Mouse (Mus musculus) embryonic fibroblast, embryonic 13.5 days (primary cell): ENCODE measurements around the gene Alox12b. TPM values are rescaled to one million over a fixed set of nuclear protein-coding genes. Genes with fewer than 3 reads are reported as not detected.

ENCODE experiments used
- H3K27ac ChIP-seq: 2 replicates; pipeline ENCODE4 v1.5.1; 2012; ENCODE audit warnings: low read length, control low read depth, inconsistent platforms; ENCODE audit not compliant: insufficient read depth
- H3K4me1 ChIP-seq: 2 replicates; pipeline ENCODE4 v1.6.1; 2011; ENCODE audit warnings: low read length; ENCODE audit not compliant: control insufficient read depth, insufficient read depth
- H3K4me3 ChIP-seq: 2 replicates; pipeline ENCODE4 v1.5.1; 2011; ENCODE audit warnings: mild to moderate bottlenecking, control low read depth, low read length; ENCODE audit not compliant: insufficient read depth
- CTCF ChIP-seq: IDR thresholded peaks from 2 replicates; pipeline ENCODE4 v1.5.1; 2011; ENCODE audit warnings: mild to moderate bottlenecking, control low read depth, low read length, moderate library complexity, borderline replicate concordance; ENCODE audit not compliant: insufficient read depth
- POLR2A ChIP-seq: IDR thresholded peaks from 2 replicates; pipeline ENCODE4 v1.6.1; 2011; ENCODE audit warnings: low read depth, mild to moderate bottlenecking, control low read depth, low read length, moderate library complexity
- polyA plus RNA-seq: library from polyadenylated mRNA; stranded (reverse); fragments of >200 nt; gene quantifications from 2 replicates; pipeline ENCODE4 v1.2.4, GENCODE M21; 2011; ENCODE audit warnings: low read depth; ENCODE audit not compliant: missing spikeins, insufficient read length

Gene Alox12b
- polyA plus RNA-seq, 1 experiment, result not detected

DNA sequence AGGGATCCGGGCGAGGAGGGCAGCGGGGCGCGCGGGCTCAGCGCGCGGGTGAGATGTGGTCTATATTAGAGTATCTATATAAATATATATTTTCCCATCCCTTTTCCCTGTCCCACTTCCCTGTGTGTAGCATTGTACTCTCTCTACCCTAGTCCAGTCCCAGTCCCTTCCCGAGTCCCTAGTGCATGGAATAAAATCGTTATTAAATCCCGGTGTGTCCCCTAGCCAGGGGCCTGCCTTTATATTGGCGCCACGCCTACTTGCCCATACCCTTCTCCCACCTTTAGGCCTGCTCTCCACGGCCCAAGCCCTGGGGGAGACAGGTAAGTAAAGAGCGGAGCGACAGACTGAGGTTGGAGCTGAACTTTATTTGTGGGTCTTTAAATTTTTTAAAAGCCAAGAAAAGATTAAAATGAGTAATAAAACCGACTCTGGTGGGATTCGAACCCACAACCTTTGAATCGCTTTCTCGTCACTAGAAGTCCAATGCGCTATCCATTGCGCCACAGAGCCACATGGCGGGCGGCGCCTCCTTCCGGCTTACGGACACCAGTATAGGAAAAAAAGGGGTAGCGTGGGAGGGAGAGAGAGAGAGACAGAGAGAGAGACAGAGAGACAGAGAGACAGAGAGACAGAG is 33.6 kb upstream of the Alox12b start:
- no peak for TF ChIP-seq CTCF
- TF ChIP-seq POLR2A, result peak; percentile 41; the same call in 1 of the 2 replicates
- Histone ChIP-seq H3K4me1 (0 out of 2 replicates have a peak, but pooled peaks cover 3% of the 10 kb centered on the region), H3K4me3 (peak overlapping the region; percentile 62), H3K27ac (no peak overlapping the region)

DNA sequence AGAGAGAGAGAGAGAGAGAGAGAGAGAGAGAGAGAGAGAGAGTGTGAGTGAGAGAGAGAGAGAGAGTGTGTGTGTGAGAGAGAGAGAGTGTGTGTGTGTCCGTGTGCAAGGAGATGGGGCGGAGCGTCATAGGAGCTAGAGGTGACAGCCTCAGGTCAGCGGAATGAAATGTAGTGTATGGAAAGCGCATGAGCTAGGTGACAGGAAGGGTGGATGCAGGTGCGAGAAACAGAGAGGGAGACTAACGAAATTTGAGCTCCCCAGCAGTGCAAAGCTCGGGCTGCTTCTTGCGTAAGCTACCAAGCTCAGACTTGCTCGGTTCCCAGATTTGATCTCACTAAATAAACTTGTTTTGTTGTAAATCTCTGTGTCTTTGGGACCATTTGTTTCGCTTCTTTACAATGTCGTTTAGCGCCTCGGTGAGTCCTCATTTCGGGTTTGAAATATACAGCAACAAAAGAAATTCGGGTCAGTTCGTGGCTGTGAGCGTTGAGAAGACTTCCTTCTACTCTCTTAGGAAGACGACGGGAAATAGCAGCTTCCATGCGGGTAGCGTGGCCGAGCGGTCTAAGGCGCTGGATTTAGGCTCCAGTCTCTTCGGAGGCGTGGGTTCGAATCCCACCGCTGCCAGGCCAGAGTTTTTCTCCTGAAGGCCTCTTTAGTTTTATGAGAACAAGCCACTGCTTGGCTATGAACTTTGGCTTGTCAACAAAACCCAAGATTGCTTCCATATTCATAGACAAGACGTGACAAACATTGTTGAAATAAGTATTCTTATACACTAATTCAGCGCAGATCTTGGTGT is 32.9 kb upstream of the Alox12b start:
- TF ChIP-seq POLR2A (no peak), CTCF (no peak)
- 0 out of 2 replicates have a peak, but pooled peaks cover 3% of the 10 kb centered on the region for H3K4me1 ChIP-seq

DNA sequence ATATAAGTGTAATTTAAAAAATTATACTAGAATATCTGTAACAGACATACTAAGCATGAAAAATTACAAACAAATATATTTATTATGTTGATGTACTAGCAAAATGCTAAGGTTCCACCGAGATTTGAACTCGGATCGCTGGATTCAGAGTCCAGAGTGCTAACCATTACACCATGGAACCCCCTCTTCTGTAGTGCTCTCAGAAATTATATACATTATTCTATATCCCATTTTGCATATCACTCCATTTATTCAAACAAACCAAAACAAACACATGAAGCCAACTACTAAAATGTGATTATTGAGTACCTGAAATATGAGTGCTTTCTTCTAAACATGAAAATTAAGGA is 32.3 kb upstream of the Alox12b start:
- 0 out of 2 replicates have a peak, but pooled peaks cover 3% of the 10 kb centered on the region for H3K4me1 ChIP-seq

More for the DNA sequence above, 32.9 kb upstream of the Alox12b start:
- Histone ChIP-seq H3K4me3 (peak overlapping the region; percentile 62), H3K27ac (peak overlapping the region; percentile 78)

GRCm38 (mm10) chr11:69125041-69125851 is 31.5 kb upstream of the Alox12b start:
- 0 out of 2 replicates have a peak, but pooled peaks cover 3% of the 10 kb centered on the region for H3K4me1 ChIP-seq
- peak overlapping the region; percentile 62 for H3K4me3 ChIP-seq
- H3K27ac ChIP-seq, result peak overlapping the region; percentile 41
- TF ChIP-seq CTCF, result no peak; the same call in 1 of the 2 replicates
- TF ChIP-seq POLR2A, result no peak

More for the DNA sequence above, 32.3 kb upstream of the Alox12b start:
- no peak overlapping the region for H3K4me3 ChIP-seq
- TF ChIP-seq POLR2A (no peak), CTCF (no peak)
- H3K27ac ChIP-seq, result no peak overlapping the region

DNA sequence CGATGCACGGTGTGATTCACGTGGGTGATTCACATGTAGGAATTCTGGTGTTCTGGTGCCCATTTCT is 31.1 kb upstream of the Alox12b start, which contains the start of gene Aloxe3:
Gene Aloxe3 (plus strand): TSS at position 45 of the 67 bp plus-strand sequence.
- H3K4me3 ChIP-seq, result peak within 1 kb of the TSS; percentile 62
- peak within 1 kb of the TSS; percentile 41 for H3K27ac ChIP-seq
- 0 out of 2 replicates have a peak, but pooled peaks cover 3% of the 10 kb centered on the region for H3K4me1 ChIP-seq
- TF ChIP-seq CTCF, result no peak
- no peak for TF ChIP-seq POLR2A

GRCm38 (mm10) chr11:69125919-69126705 is 30.7 kb upstream of the Alox12b start:
- TF ChIP-seq CTCF (no peak), POLR2A (no peak)
- 0 out of 2 replicates have a peak, but pooled peaks cover 3% of the 10 kb centered on the region for H3K4me1 ChIP-seq
- H3K4me3 ChIP-seq, result peak overlapping the region; percentile 62
- no peak overlapping the region for H3K27ac ChIP-seq

DNA sequence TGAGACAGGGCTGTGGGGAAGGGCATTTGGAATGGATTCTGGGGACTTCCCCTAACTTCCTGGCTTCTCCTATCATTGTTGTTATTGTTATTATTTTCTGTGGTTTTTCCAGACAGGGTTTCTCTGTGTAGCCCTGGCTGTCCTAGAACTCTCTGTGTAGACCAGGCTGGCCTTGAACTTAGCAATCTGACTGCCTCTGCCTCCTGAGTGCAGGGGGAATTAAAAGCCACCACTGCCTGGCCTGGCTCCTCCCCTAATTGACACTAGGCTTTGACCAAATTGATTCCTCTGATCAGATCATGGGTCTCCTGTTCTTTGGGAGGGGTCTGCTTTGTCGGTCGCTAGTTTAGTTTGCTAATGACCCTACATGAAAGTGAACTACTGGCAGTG is 30.1 kb upstream of the Alox12b start:
- Histone ChIP-seq H3K27ac (no peak overlapping the region), H3K4me3 (no peak overlapping the region), H3K4me1 (0 out of 2 replicates have a peak, but pooled peaks cover 3% of the 10 kb centered on the region)
- TF ChIP-seq CTCF (no peak), POLR2A (no peak)

DNA sequence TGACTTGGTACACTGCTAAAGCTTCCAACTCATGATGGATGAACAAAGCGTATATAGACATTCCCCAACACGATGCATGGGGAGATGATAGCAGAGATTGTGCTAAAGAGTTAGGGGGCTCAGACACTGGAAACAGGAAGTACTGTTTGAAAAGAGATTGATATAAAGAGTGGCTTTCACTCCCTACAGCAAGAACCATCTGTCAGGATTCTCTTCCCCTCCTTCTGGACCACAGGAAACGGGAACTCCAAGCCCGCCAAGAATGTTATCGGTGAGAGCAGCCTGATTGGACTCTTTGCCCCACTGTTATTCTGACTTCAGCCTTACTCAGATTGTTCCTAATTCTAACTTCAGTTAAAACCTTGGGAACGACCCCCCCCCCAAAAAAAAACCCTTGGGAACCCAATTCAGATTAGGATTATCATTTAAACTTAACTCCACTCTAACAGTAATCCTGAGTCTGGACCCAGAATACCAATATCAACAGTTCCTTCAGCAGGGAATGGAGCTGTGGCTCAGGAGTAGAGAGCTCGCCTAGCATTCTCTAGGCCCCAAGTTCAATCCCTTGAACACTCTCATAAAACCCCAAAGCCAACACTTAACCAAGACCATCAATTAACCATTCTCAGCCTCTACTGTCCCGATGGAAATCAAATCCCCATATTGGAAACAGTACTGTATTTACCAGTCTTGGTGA is 28.2 kb upstream of the Alox12b start:
- H3K4me3 ChIP-seq, result no peak overlapping the region
- no peak overlapping the region for H3K27ac ChIP-seq
- H3K4me1 ChIP-seq, result 0 out of 2 replicates have a peak, but pooled peaks cover 3% of the 10 kb centered on the region
- TF ChIP-seq POLR2A (no peak), CTCF (no peak)

DNA sequence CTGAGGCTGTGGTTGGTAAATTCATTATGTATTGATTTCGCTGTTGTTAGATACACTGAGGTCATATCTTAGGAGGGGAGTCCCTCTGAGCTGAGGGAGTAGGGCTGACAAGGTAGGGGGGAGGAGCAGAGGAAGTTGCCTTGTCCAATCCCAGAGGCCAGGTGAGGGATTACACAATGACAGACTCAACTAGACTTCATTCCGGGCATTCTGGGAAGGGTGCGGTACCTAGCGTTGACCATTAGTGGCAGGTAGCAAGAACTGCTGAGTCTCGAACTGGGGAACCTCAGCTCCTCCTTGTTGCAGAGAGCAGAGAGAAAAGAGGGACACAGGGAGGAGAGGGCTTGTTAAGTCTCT is 23.2 kb upstream of the Alox12b start:
- Histone ChIP-seq H3K4me3 (no peak overlapping the region), H3K27ac (no peak overlapping the region), H3K4me1 (no peaks in the 10 kb centered on the region)
- TF ChIP-seq CTCF (no peak), POLR2A (no peak)
